Mouse (Mus musculus) CH12.LX (cell line): ENCODE results near the gene Pex13.

Experiments used
- CHD1 ChIP-seq: IDR thresholded peaks from 2 replicates; pipeline ENCODE4 v1.6.1; 2012; ENCODE audit warnings: low read depth, low read length, improper control_type of control experiment, inconsistent platforms
- CTCF ChIP-seq, 2 experiments: IDR thresholded peaks in 1 of 2; conservative IDR thresholded peaks in 1 of 2; 2 replicates each; pipeline ENCODE4 v1.5.1; 2011 to 2012; ENCODE audit warnings: low read depth in 2 of 2, low read length in 2 of 2, improper control_type of control experiment in 1 of 2, inconsistent platforms in 1 of 2, mild to moderate bottlenecking in 1 of 2, moderate library complexity in 1 of 2
- E2F4 ChIP-seq: IDR thresholded peaks from 2 replicates; pipeline ENCODE4 v1.6.1; 2011; ENCODE audit warnings: low read depth, low read length, improper control_type of control experiment; ENCODE audit not compliant: insufficient replicate concordance
- ELF1 ChIP-seq: IDR thresholded peaks from 2 replicates; pipeline ENCODE4 v1.6.1; 2014; ENCODE audit warnings: low read depth, mild to moderate bottlenecking, inconsistent platforms, low read length, improper control_type of control experiment
- MAFK ChIP-seq: IDR thresholded peaks from 2 replicates; pipeline ENCODE4 v1.6.1; 2011; ENCODE audit warnings: low read length, improper control_type of control experiment; ENCODE audit not compliant: insufficient replicate concordance
- MAZ ChIP-seq: IDR thresholded peaks from 2 replicates; pipeline ENCODE4 v1.6.1; 2012; ENCODE audit warnings: low read depth, mild to moderate bottlenecking, inconsistent platforms, low read length, improper control_type of control experiment, moderate library complexity
- POLR2AphosphoS2 ChIP-seq: IDR thresholded peaks from 2 replicates; pipeline ENCODE4 v1.6.1; 2011; ENCODE audit warnings: low read depth, low read length, improper control_type of control experiment

DNA sequence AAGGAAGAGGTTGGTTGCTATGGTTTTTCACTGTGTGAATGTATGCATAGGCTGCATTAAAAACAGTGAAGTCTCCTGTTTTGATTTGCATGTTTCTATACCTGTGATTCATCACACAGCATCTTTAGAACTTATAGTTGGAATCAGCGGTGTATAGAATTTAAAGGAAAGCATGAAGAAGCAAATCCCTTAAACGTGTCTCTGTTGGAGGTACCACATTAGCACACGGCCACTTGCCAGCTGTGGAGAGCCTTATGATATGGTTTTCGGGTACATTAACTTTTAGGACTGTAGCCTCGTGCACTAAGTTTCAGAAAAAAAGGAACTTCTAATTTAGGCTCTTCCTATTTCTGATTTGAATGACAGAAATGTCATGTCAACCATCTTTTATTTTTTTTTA lies 16.8 kb upstream of the Pex13 start:
- TF ChIP-seq MAFK (no peak), ELF1 (no peak), E2F4 (no peak), CTCF (conservative IDR thresholded peaks at IDR 0.05 in 1 of 2, IDR thresholded peaks at IDR 0.05 in 1 of 2; ENCODE audit: low read depth in 2 of 2, low read length in 2 of 2) (no peak), POLR2AphosphoS2 (no peak), CHD1 (no peak), MAZ (no peak)
